Mouse (Mus musculus) lung, adult 2 months (tissue): ENCODE measurements at regions not wholly inside any gene's neighbourhood (a gene's known extent, or its start where the extent isn't known, plus 50 kb on each side); places are given as distances from the start of the nearest gene placed in this dataset.

ENCODE experiments used
- DNase-seq: peaks from one replicate; pipeline ENCODE4 v3.0.0; 2022
- H3K4me1 ChIP-seq: fragments of 200-500 bp; 2 replicates; pipeline ENCODE4 v1.6.1; 2011; ENCODE audit warnings: low read length; ENCODE audit not compliant: control insufficient read depth, insufficient read depth
- H3K4me3 ChIP-seq: fragments of 200-500 bp; replicated peaks from 2 replicates; pipeline ENCODE3; 2011; ENCODE audit warnings: low read depth, mild to moderate bottlenecking, control low read depth, low read length; ENCODE audit errors: extremely low read depth
- CTCF ChIP-seq: fragments of 200-500 bp; IDR thresholded peaks from 2 replicates; pipeline ENCODE4 v1.5.1; 2011; ENCODE audit warnings: mild to moderate bottlenecking, low read length, control low read depth; ENCODE audit not compliant: insufficient read depth
- POLR2A ChIP-seq: fragments of 200-500 bp; IDR thresholded peaks from 2 replicates; pipeline ENCODE4 v1.6.1; 2011; ENCODE audit warnings: low read depth, mild to moderate bottlenecking, control low read depth, low read length, borderline replicate concordance; ENCODE audit errors: extremely low read depth
- WGBS: fragments of 180-500 bp; shearing (Covaris S2); methylation state at CpG from one replicate; pipeline ENCODE4 v1.1.7; 2018; 5-methylcytosine and 5-hydroxymethylcytosine counted together

GRCm38 (mm10) chrX:99204077-99204476, 68.1 kb downstream of the Efnb1 start:
- peaks cover 13% of the 10 kb centered on the region for H3K4me1 ChIP-seq
- no peak for TF ChIP-seq CTCF
- TF ChIP-seq POLR2A: no peak
- H3K4me3 ChIP-seq: no peak overlapping the region
- no peak for DNase-seq
- 69% methylated on average over 6 of the region's 6 CpGs for WGBS

DNA sequence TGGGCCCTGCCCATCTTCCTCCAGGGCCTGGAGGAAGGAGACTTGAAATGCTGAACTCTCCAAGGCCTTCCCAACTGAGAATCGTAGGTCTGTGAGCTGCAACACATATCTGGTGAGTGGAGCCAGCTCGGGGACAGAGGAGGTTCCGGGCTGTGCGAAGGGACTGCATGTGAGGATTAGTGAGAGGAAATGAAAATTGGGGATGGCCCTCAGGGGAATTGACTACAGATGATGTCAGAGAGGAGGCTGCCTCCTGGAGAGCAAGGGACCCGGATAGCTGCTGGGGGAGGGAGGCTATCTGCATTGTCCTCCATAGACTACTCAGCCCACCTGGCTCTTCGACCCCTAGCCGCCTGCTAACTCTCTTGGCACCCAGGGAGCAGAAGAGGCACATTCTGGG, 65.2 kb downstream of the Efnb1 start:
- WGBS: 79% methylated on average over 7 of the region's 7 CpGs
- Histone ChIP-seq H3K4me3 (no peak overlapping the region), H3K4me1 (peaks cover 13% of the 10 kb centered on the region)
- TF ChIP-seq CTCF (no peak), POLR2A (no peak)
- DNase-seq: no peak

GRCm38 (mm10) chrX:99199669-99200068, 63.7 kb downstream of the Efnb1 start:
- TF ChIP-seq POLR2A: no peak
- TF ChIP-seq CTCF: no peak
- Histone ChIP-seq H3K4me3 (no peak overlapping the region), H3K4me1 (peaks cover 13% of the 10 kb centered on the region)
- WGBS: 57% methylated on average over 5 of the region's 5 CpGs
- peak; percentile 33 for DNase-seq

- H3K4me3 ChIP-seq: peak overlapping the region; percentile 84
- peak; percentile 29; the same call in 1 of the 2 replicates for TF ChIP-seq POLR2A
- no peak for TF ChIP-seq CTCF
- H3K4me1 ChIP-seq: peaks cover 10% of the 10 kb centered on the region
- peak; percentile 53 for DNase-seq
- 34% methylated on average over 29 of the region's 29 CpGs for WGBS
These were observed 63.2 kb downstream of the Efnb1 start for GRCm38 (mm10) chrX:99198961-99199631.
